Mouse (Mus musculus) right cerebral cortex, adult 18-20 months (tissue): ENCODE results near the gene Rac1.
"Not testable (repeated sequence)": the region's sequence is repeated elsewhere in the genome, so short reads cannot be mapped to it uniquely, and the experiment has no call there.

Experiments used
- DNase-seq: peaks from one replicate; pipeline ENCODE4 v3.0.0; 2022; ENCODE audit warnings: mixed read lengths

The Rac1 gene

GRCm38 (mm10) chr5:143527486-143528307 is at the start of gene Rac1:
TSS of gene Rac1 (minus strand) at chr5:143528036.
- peak; percentile 96 for DNase-seq

- DNase-seq: no peak
Observed at GRCm38 (mm10) chr5:143574261-143575178, 46.7 kb upstream of the Rac1 start.

- no peak for DNase-seq
Observed at GRCm38 (mm10) chr5:143573067-143573466, 45.2 kb upstream of the Rac1 start.

- no peak for DNase-seq
Observed at GRCm38 (mm10) chr5:143572195-143572594, 44.4 kb upstream of the Rac1 start.

GRCm38 (mm10) chr5:143567860-143568259 is 40.0 kb upstream of the Rac1 start:
- peak; percentile 74 for DNase-seq

GRCm38 (mm10) chr5:143567258-143567670 is 39.4 kb upstream of the Rac1 start:
- DNase-seq: no peak

GRCm38 (mm10) chr5:143566804-143567203 is 39.0 kb upstream of the Rac1 start:
- not testable (repeated sequence) for DNase-seq

- peak; percentile 77 for DNase-seq
Observed at GRCm38 (mm10) chr5:143561544-143562185, 33.8 kb upstream of the Rac1 start.

- no peak for DNase-seq
Observed at GRCm38 (mm10) chr5:143561009-143561408, 33.2 kb upstream of the Rac1 start.

GRCm38 (mm10) chr5:143558731-143559130 is 30.9 kb upstream of the Rac1 start:
- no peak for DNase-seq

- no peak for DNase-seq
Observed at GRCm38 (mm10) chr5:143555233-143555632, 27.4 kb upstream of the Rac1 start.

- DNase-seq: peak; percentile 81
Observed at GRCm38 (mm10) chr5:143552911-143553310, 25.1 kb upstream of the Rac1 start.

- DNase-seq: not testable (repeated sequence)
Observed at GRCm38 (mm10) chr5:143548922-143549321, 21.1 kb upstream of the Rac1 start.

GRCm38 (mm10) chr5:143548401-143548846 is 20.6 kb upstream of the Rac1 start:
- peak; percentile 96 for DNase-seq

GRCm38 (mm10) chr5:143547866-143548265 is 20.0 kb upstream of the Rac1 start:
- no peak for DNase-seq

- peak; percentile 72 for DNase-seq
Observed at GRCm38 (mm10) chr5:143547384-143547783, 19.5 kb upstream of the Rac1 start.

GRCm38 (mm10) chr5:143539111-143539510 is 11.3 kb upstream of the Rac1 start:
- DNase-seq: no peak

GRCm38 (mm10) chr5:143537022-143537421 is 9.2 kb upstream of the Rac1 start:
- no peak for DNase-seq

- no peak for DNase-seq
Observed at GRCm38 (mm10) chr5:143534922-143535321, 7.1 kb upstream of the Rac1 start.

- DNase-seq: no peak
Observed at GRCm38 (mm10) chr5:143530715-143531114, 2.9 kb upstream of the Rac1 start.

- no peak for DNase-seq
Observed at GRCm38 (mm10) chr5:143528308-143528683, 460 bp upstream of the Rac1 start.

- no peak for DNase-seq
Observed at GRCm38 (mm10) chr5:143526698-143527331, 1.0 kb downstream of the Rac1 start.
